Mouse (Mus musculus) limb, embryonic 14.5 days (tissue): ENCODE measurements around the gene Gal3st4. TPM values are rescaled to one million over a fixed set of nuclear protein-coding genes. Genes with fewer than 3 reads are reported as not detected.

ENCODE experiments used
- polyA plus RNA-seq, 2 experiments: library from polyadenylated mRNA; depleted of rRNA in 1 of 2; stranded (reverse) in 1 of 2; unstranded in 1 of 2; fragments of >200 nt; fragmentation: Nextera tagmentation in 1 of 2; extraction: Ambion mirVana in 1 of 2; gene quantifications; 2 replicates each; pipeline versions ENCODE4 v1.2.1 to v1.2.3; 2012 to 2014

Gene Gal3st4
- polyA plus RNA-seq, 2 experiments: 1.9 to 3.7 TPM

Other genes with a start within 250 kb of the Gal3st4 start
- not detected in 2 replicates for gene Smok3c, start 219.6 kb downstream of the Gal3st4 start, polyA plus RNA-seq (2012; rRNA removed)
- not detected in 2 replicates for gene Smok3c, start 219.6 kb downstream of the Gal3st4 start, polyA plus RNA-seq (2014; fragmentation: Nextera tagmentation; extraction: Ambion mirVana)
- 8.5 and 9.8 TPM in 2 replicates for gene Zkscan1, start 187.8 kb downstream of the Gal3st4 start, polyA plus RNA-seq (2012; rRNA removed)
- gene Zkscan1, start 187.8 kb downstream of the Gal3st4 start, polyA plus RNA-seq (2014; fragmentation: Nextera tagmentation; extraction: Ambion mirVana): 25.3 and 25.4 TPM in 2 replicates
- 31.5 and 38.3 TPM in 2 replicates for gene Zscan21, start 155.9 kb downstream of the Gal3st4 start, polyA plus RNA-seq (2012; rRNA removed)
- 59.8 and 70.0 TPM in 2 replicates for gene Zscan21, start 155.9 kb downstream of the Gal3st4 start, polyA plus RNA-seq (2014; fragmentation: Nextera tagmentation; extraction: Ambion mirVana)
- gene Zfp113, start 117.1 kb downstream of the Gal3st4 start, polyA plus RNA-seq (2012; rRNA removed): 5.1 and 5.2 TPM in 2 replicates
- gene Zfp113, start 117.1 kb downstream of the Gal3st4 start, polyA plus RNA-seq (2014; fragmentation: Nextera tagmentation; extraction: Ambion mirVana): 11.3 and 12.6 TPM in 2 replicates
- 141 and 149 TPM in 2 replicates for gene Cops6, start 111.8 kb downstream of the Gal3st4 start, polyA plus RNA-seq (2012; rRNA removed)
- 262 and 267 TPM in 2 replicates for gene Cops6, start 111.8 kb downstream of the Gal3st4 start, polyA plus RNA-seq (2014; fragmentation: Nextera tagmentation; extraction: Ambion mirVana)
- 73.4 and 107 TPM in 2 replicates for gene Ap4m1, start 100.8 kb downstream of the Gal3st4 start, polyA plus RNA-seq (2012; rRNA removed)
- 18.6 and 19.9 TPM in 2 replicates for gene Ap4m1, start 100.8 kb downstream of the Gal3st4 start, polyA plus RNA-seq (2014; fragmentation: Nextera tagmentation; extraction: Ambion mirVana)
- gene Mcm7, start 100.4 kb downstream of the Gal3st4 start, polyA plus RNA-seq (2012; rRNA removed): 136 and 149 TPM in 2 replicates
- gene Mcm7, start 100.4 kb downstream of the Gal3st4 start, polyA plus RNA-seq (2014; fragmentation: Nextera tagmentation; extraction: Ambion mirVana): 144 and 152 TPM in 2 replicates
- gene Taf6, start 85.4 kb downstream of the Gal3st4 start, polyA plus RNA-seq (2012; rRNA removed): 90.0 and 109 TPM in 2 replicates
- gene Taf6, start 85.4 kb downstream of the Gal3st4 start, polyA plus RNA-seq (2014; fragmentation: Nextera tagmentation; extraction: Ambion mirVana): 75.6 and 86.0 TPM in 2 replicates
- 35.8 and 50.6 TPM in 2 replicates for gene Cnpy4, start 85.4 kb downstream of the Gal3st4 start, polyA plus RNA-seq (2012; rRNA removed)
- gene Cnpy4, start 85.4 kb downstream of the Gal3st4 start, polyA plus RNA-seq (2014; fragmentation: Nextera tagmentation; extraction: Ambion mirVana): 60.7 and 65.7 TPM in 2 replicates
- gene Mblac1, start 78.5 kb downstream of the Gal3st4 start, polyA plus RNA-seq (2012; rRNA removed): 6.9 and 7.5 TPM in 2 replicates
- 8.3 and 8.8 TPM in 2 replicates for gene Mblac1, start 78.5 kb downstream of the Gal3st4 start, polyA plus RNA-seq (2014; fragmentation: Nextera tagmentation; extraction: Ambion mirVana)
- not detected in 2 replicates for gene Nxpe5, start 46.9 kb downstream of the Gal3st4 start, polyA plus RNA-seq (2012; rRNA removed)
- gene Nxpe5, start 46.9 kb downstream of the Gal3st4 start, polyA plus RNA-seq (2014; fragmentation: Nextera tagmentation; extraction: Ambion mirVana): not detected in 2 replicates
- 104 and 110 TPM in 2 replicates for gene Lamtor4, start 17.4 kb downstream of the Gal3st4 start, polyA plus RNA-seq (2012; rRNA removed)
- gene Lamtor4, start 17.4 kb downstream of the Gal3st4 start, polyA plus RNA-seq (2014; fragmentation: Nextera tagmentation; extraction: Ambion mirVana): 64.6 and 68.5 TPM in 2 replicates
- gene BC037034, start 8.8 kb downstream of the Gal3st4 start, polyA plus RNA-seq (2012; rRNA removed): 81.0 and 102 TPM in 2 replicates
- 5.2 and 7.6 TPM in 2 replicates for gene BC037034, start 8.8 kb downstream of the Gal3st4 start, polyA plus RNA-seq (2014; fragmentation: Nextera tagmentation; extraction: Ambion mirVana)
- gene Gm43720, start 7.1 kb upstream of the Gal3st4 start, polyA plus RNA-seq (2012; rRNA removed): 0.18 and 0.19 TPM in 2 replicates
- 0.15 and 0.33 TPM in 2 replicates for gene Gm43720, start 7.1 kb upstream of the Gal3st4 start, polyA plus RNA-seq (2014; fragmentation: Nextera tagmentation; extraction: Ambion mirVana)
- gene Gpc2, start 7.2 kb upstream of the Gal3st4 start, polyA plus RNA-seq (2012; rRNA removed): 183 and 277 TPM in 2 replicates
- 6.4 and 7.2 TPM in 2 replicates for gene Gpc2, start 7.2 kb upstream of the Gal3st4 start, polyA plus RNA-seq (2014; fragmentation: Nextera tagmentation; extraction: Ambion mirVana)
- gene Stag3, start 7.4 kb upstream of the Gal3st4 start, polyA plus RNA-seq (2012; rRNA removed): 18.8 and 25.3 TPM in 2 replicates
- gene Stag3, start 7.4 kb upstream of the Gal3st4 start, polyA plus RNA-seq (2014; fragmentation: Nextera tagmentation; extraction: Ambion mirVana): 5.6 TPM in 2 replicates
- gene Pvrig, start 69.1 kb upstream of the Gal3st4 start, polyA plus RNA-seq (2012; rRNA removed): 0.06 and 0.09 TPM in 2 replicates
- gene Pvrig, start 69.1 kb upstream of the Gal3st4 start, polyA plus RNA-seq (2014; fragmentation: Nextera tagmentation; extraction: Ambion mirVana): 0.18 TPM in 2 replicates
- 17.4 and 21.4 TPM in 2 replicates for gene Zfp157, start 168.6 kb upstream of the Gal3st4 start, polyA plus RNA-seq (2012; rRNA removed)
- 40.4 and 42.9 TPM in 2 replicates for gene Zfp157, start 168.6 kb upstream of the Gal3st4 start, polyA plus RNA-seq (2014; fragmentation: Nextera tagmentation; extraction: Ambion mirVana)